8 mouse cellular contexts compared by ENCODE assay signal in the genomic region with DNA sequence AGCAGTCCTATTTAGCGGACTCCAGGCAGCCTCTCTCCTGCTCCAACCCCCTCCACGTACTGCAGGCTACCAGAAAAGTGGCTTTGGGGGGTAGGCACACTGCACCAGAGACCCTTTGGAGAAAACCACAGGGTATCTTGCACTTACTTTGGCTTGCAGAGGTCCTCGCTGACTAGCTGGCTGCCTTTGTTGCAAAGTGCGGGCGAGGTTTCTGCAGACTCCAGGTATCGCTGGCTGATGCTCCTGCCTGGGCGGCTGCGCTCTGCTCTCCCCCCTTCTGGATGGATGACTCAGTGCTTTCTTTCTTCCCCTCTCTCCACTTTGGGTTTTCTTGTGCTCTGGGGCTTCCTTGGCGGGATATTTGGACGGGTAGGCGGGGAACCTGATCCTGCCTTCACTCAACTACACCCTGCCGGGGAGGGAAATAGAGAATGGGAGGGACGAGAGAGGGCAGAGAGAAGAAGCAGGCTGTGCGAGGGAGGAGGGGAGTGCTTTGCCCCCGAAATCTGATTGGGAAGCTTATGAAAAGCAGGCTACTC. TPM values are rescaled to one million over a fixed set of nuclear protein-coding genes. Genes with fewer than 3 reads are reported as not detected.
DNase-seq lines count a peak whose midpoint lies in the region; ATAC-seq and TF ChIP-seq lines count a peak whose summit lies in the region.

A gene (minus strand): TSS at position 474 of the 539 bp plus-strand sequence.

- H3K4me1 ChIP-seq in kidney, adult 2 months (ENCODE audit: control insufficient read depth, insufficient read depth, low read length): no peaks in the 10 kb centered on the region
- peaks cover 5% of the 10 kb centered on the region; the same call in 1 of the 2 replicates for H3K4me1 ChIP-seq in forebrain, embryonic 11.5 days (replicated peaks; ENCODE audit: control insufficient read depth, insufficient read depth, low read length)

- H3K36me3 ChIP-seq in kidney, adult 2 months (ENCODE audit: control insufficient read depth, insufficient read depth, low read length): no peaks in the 10 kb centered on the region
- no peaks in the 10 kb centered on the region for H3K36me3 ChIP-seq in forebrain, embryonic 11.5 days (ENCODE audit: control insufficient read depth, insufficient read depth, low read length)

- WGBS in kidney, adult 2 months: 9% methylated on average over 15 of the region's 15 CpGs
- 0% methylated on average over 15 of the region's 15 CpGs for WGBS in forebrain, embryonic 11.5 days

- peak within 1 kb of the TSS; percentile 18 for H3K4me3 ChIP-seq in kidney, adult 2 months (ENCODE audit: insufficient read depth, low read depth, low read length)
- H3K4me3 ChIP-seq in forebrain, embryonic 11.5 days (ENCODE audit: low read depth, low read length): peak within 1 kb of the TSS; percentile 52

- TF ChIP-seq POLR2A in kidney, adult 2 months (IDR thresholded peaks at IDR 0.05; ENCODE audit: low read depth, low read length): no peak
- TF ChIP-seq POLR2A in brain, embryonic 14.5 days (IDR thresholded peaks at IDR 0.05; ENCODE audit: borderline replicate concordance, extremely low read depth, insufficient read depth, insufficient read length, poor library complexity, severe bottlenecking): 0 out of 2 replicates have a peak, but pooled peaks have one; percentile 8

- DNase-seq in kidney, adult 2 months: no peak
- no peak for DNase-seq in kidney, adult 18-20 months
- peak; percentile 94 for DNase-seq in brain, embryonic 14.5 days (ENCODE audit: low read depth)
- DNase-seq in forebrain, embryonic 11.5 days (ENCODE audit: low spot score): peak; percentile 73
- peak; percentile 57 for DNase-seq in heart, postnatal 4 days
- peak; percentile 73 to 82 for DNase-seq in left cerebral cortex, postnatal 10 days (ENCODE audit: extremely low spot score in 1 of 2, low spot score in 2 of 2)
- peak; percentile 71 for DNase-seq in neural tube, embryonic 10.5 days (ENCODE audit: extremely low spot score, low spot score)

- peak within 1 kb of the TSS; percentile 80 for H3K9ac ChIP-seq in forebrain, embryonic 11.5 days (ENCODE audit: low read length)

- no peaks in the 10 kb centered on the region for H3K9me3 ChIP-seq in forebrain, embryonic 11.5 days (ENCODE audit: control insufficient read depth, low read length)

- intact Hi-C loops in left cerebral cortex, postnatal 10 days (cut with DNase I): loop anchor here (5.0 kb wide), 1 partner anchor 92 kb away; no protein-coding TSS in a partner anchor

- TF ChIP-seq CTCF in kidney, adult 2 months (conservative IDR thresholded peaks at IDR 0.05; ENCODE audit: insufficient read depth, insufficient read length, low read depth, low read length): no peak
- no peak for TF ChIP-seq CTCF in brain, embryonic 14.5 days (IDR thresholded peaks at IDR 0.05; ENCODE audit: borderline replicate concordance, extremely low read depth, insufficient read depth, insufficient read length)

- H3K4me2 ChIP-seq in forebrain, embryonic 11.5 days (ENCODE audit: low read depth, low read length, severe bottlenecking): peak within 1 kb of the TSS; percentile 78

- H3K27ac ChIP-seq in kidney, adult 2 months (ENCODE audit: insufficient read depth, low read depth, low read length): no peak within 1 kb of the TSS
- H3K27ac ChIP-seq in forebrain, embryonic 11.5 days (ENCODE audit: low read depth, low read length): peak within 1 kb of the TSS; percentile 65

- ATAC-seq in forebrain, embryonic 11.5 days (replicated peaks; ENCODE audit: low FRiP score): peak; percentile 86
- no peak for ATAC-seq in monocyte, adult 5-6 weeks (replicated peaks; ENCODE audit: insufficient number of reproducible peaks, low FRiP score, low TSS enrichment, poor library complexity, severe bottlenecking)

- no peaks in the 10 kb centered on the region for H3K27me3 ChIP-seq in kidney, adult 2 months (replicated peaks; ENCODE audit: control insufficient read depth, insufficient read depth, low read length)
- H3K27me3 ChIP-seq in forebrain, embryonic 11.5 days (ENCODE audit: control insufficient read depth, insufficient read depth, low read length): peaks cover 3% of the 10 kb centered on the region; the same call in 1 of the 2 replicates

RNA-seq across cellular contexts. Expression of the gene that starts here (rescaled TPM):
- 1.6 TPM in 2 replicates for polyA plus RNA-seq in kidney, adult 2 months (2012; rRNA removed)
- 317 and 456 TPM in 2 replicates for polyA plus RNA-seq in brain, embryonic 14.5 days (2012; rRNA removed)
- polyA plus RNA-seq in forebrain, embryonic 11.5 days (2014; fragmentation: Nextera tagmentation; extraction: Ambion mirVana): 188 and 192 TPM in 2 replicates
- total RNA-seq in heart, postnatal 4 days (2021): 100 to 1,000 TPM; 104 to 106 TPM
- 100 to 1,000 TPM; 701 to 733 TPM for total RNA-seq in left cerebral cortex, postnatal 10 days (2021)
- not detected in 3 replicates for total RNA-seq in monocyte, adult 5-6 weeks (2017)

Comparison
In these comparisons a context has a peak if more than half of its experiments do, and no peak if none do; other contexts are left out.
1. RNA of the gene that starts here (total RNA-seq): 701 to 733 TPM in left cerebral cortex, postnatal 10 days and 104 to 106 TPM in heart, postnatal 4 days; not detected in monocyte, adult 5-6 weeks; every median in the first group is over 100 times any median in the second.
2. RNA of the gene that starts here (total RNA-seq): 701 to 733 TPM in left cerebral cortex, postnatal 10 days; 104 to 106 TPM in heart, postnatal 4 days; every median in the first group is over 4 times any median in the second.
3. RNA of the gene that starts here (polyA plus RNA-seq): 317 to 456 TPM in brain, embryonic 14.5 days and 188 to 192 TPM in forebrain, embryonic 11.5 days; 1.6 TPM in kidney, adult 2 months; every median in the first group is over 10 times any median in the second.
4. DNase-seq: peak in brain, embryonic 14.5 days (single experiment), forebrain, embryonic 11.5 days (single experiment), heart, postnatal 4 days (single experiment), left cerebral cortex, postnatal 10 days (2 of 2) and neural tube, embryonic 10.5 days (single experiment); none in kidney, adult 2 months (single experiment) and kidney, adult 18-20 months (single experiment).